12 mouse cellular contexts compared by ENCODE assay signal in the genomic region with DNA sequence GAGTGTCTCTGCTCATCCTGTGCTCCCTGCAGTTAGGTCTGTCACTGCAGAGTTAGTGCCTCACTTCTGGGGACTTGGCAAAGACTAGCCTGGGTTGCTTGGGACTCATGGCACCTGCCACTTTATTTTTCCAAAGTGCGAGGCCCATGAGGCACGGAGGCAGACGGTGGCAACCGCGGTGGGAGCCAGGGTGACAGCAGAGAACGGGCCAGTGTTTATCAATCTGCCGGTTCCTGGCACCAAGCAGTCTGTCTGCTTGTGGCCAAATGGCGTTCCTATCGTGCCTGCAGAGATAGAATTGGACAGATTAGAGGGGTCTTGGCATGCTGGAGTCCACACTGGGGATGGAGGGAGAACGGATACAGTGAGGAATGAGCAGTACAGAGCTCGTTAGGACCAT. TPM values are rescaled to one million over a fixed set of nuclear protein-coding genes. Genes with fewer than 3 reads are reported as not detected.
A peak's percentile ranks its signal among the peaks of the same experiment; 100 is the strongest.
DNase-seq lines count a peak whose midpoint lies in the region; ATAC-seq and TF ChIP-seq lines count a peak whose summit lies in the region.
"Had no signal": no experiment of that assay in that cellular context is flagged by ENCODE, and none has a peak within 500 bp of the region (broad histone marks: within the 10 kb centered on the region; RNA-seq: fewer than 3 reads in every experiment).

No protein-coding gene starts in this region.

- TF ChIP-seq CTCF in heart, adult 2 months (IDR thresholded peaks at IDR 0.05) = no peak

- peaks cover 51% of the 10 kb centered on the region for H3K4me1 ChIP-seq in heart, embryonic 10.5 days
- H3K4me1 ChIP-seq in heart, adult 2 months (ENCODE audit: control insufficient read depth, insufficient read depth, low read length) = peaks cover 2% of the 10 kb centered on the region; the same call in 1 of the 2 replicates
- H3K4me1 ChIP-seq in hindbrain, embryonic 16.5 days (ENCODE audit: control insufficient read depth, insufficient read depth, low read depth, low read length) = peaks cover 24% of the 10 kb centered on the region
- peaks cover 36% of the 10 kb centered on the region for H3K4me1 ChIP-seq in kidney, embryonic 14.5 days (ENCODE audit: control insufficient read depth, insufficient read depth, low read length)

- no peak overlapping the region for H3K4me3 ChIP-seq in heart, embryonic 10.5 days
- no peak overlapping the region for H3K4me3 ChIP-seq in heart, adult 2 months
- H3K4me3 ChIP-seq in hindbrain, embryonic 16.5 days (ENCODE audit: low read length) = no peak overlapping the region
- H3K4me3 ChIP-seq in kidney, embryonic 14.5 days (ENCODE audit: low read length) = no peak overlapping the region

- DNase-seq in heart, embryonic 10.5 days (ENCODE audit: low spot score) = no peak
- DNase-seq in heart, adult 2 months = no peak
- peak; percentile 90 for DNase-seq in left cerebral cortex, postnatal 4 days
- DNase-seq in left cerebral cortex, postnatal 36 days (ENCODE audit: low spot score in 2 of 2) = no peak
- peak; percentile 71 for DNase-seq in cerebellum, adult 11-12 months
- no peak for DNase-seq in frontal cortex, postnatal 25 days (ENCODE audit: low spot score in 2 of 2)
- DNase-seq: gastrocnemius, postnatal 25 days; kidney, adult 18-20 months; lung, postnatal 14 days; right cerebral cortex, postnatal 14 days had no signal

- H3K4me2 ChIP-seq in hindbrain, embryonic 16.5 days (ENCODE audit: low read length) = no peak overlapping the region
- no peak overlapping the region for H3K4me2 ChIP-seq in kidney, embryonic 14.5 days (replicated peaks; ENCODE audit: low read depth, low read length)

- peak; percentile 34; the same call in 1 of the 2 replicates for ATAC-seq in hindbrain, embryonic 16.5 days
- ATAC-seq in kidney, embryonic 14.5 days (ENCODE audit: low FRiP score, low TSS enrichment) = no peak

- H3K36me3 ChIP-seq in heart, embryonic 10.5 days = peaks cover 36% of the 10 kb centered on the region
- H3K36me3 ChIP-seq in heart, adult 2 months (ENCODE audit: control insufficient read depth, insufficient read depth, low read length) = no peaks in the 10 kb centered on the region
- no peaks in the 10 kb centered on the region for H3K36me3 ChIP-seq in hindbrain, embryonic 16.5 days (ENCODE audit: control insufficient read depth, insufficient read depth, low read length)
- no peaks in the 10 kb centered on the region for H3K36me3 ChIP-seq in kidney, embryonic 14.5 days (ENCODE audit: control insufficient read depth, insufficient read depth, low read length)

- H3K9me3 ChIP-seq in heart, embryonic 10.5 days = no peaks in the 10 kb centered on the region
- no peaks in the 10 kb centered on the region for H3K9me3 ChIP-seq in hindbrain, embryonic 16.5 days (ENCODE audit: control insufficient read depth, low read length)
- no peaks in the 10 kb centered on the region for H3K9me3 ChIP-seq in kidney, embryonic 14.5 days (ENCODE audit: control insufficient read depth, low read length)

- H3K79me2 ChIP-seq in heart, adult 2 months (replicated peaks; ENCODE audit: control insufficient read depth, insufficient read depth, low read length) = no peaks in the 10 kb centered on the region

- H3K9ac ChIP-seq in heart, adult 2 months (ENCODE audit: low read depth, low read length) = no peak overlapping the region
- no peak overlapping the region for H3K9ac ChIP-seq in hindbrain, embryonic 16.5 days (ENCODE audit: low read depth, low read length)
- H3K9ac ChIP-seq in kidney, embryonic 14.5 days (ENCODE audit: low read depth, low read length) = no peak overlapping the region

- WGBS in heart, embryonic 10.5 days = 38% methylated on average over 11 of the region's 11 CpGs
- 35% methylated on average over 11 of the region's 11 CpGs for WGBS in heart, adult 2 months
- WGBS in hindbrain, embryonic 16.5 days = 56% methylated on average over 11 of the region's 11 CpGs
- WGBS in kidney, embryonic 14.5 days = 48% methylated on average over 11 of the region's 11 CpGs

- H3K27ac ChIP-seq in heart, embryonic 10.5 days = peak overlapping the region; percentile 47; the same call in 1 of the 2 replicates
- H3K27ac ChIP-seq in heart, adult 2 months = no peak overlapping the region
- H3K27ac ChIP-seq in hindbrain, embryonic 16.5 days (ENCODE audit: low read depth, low read length) = no peak overlapping the region
- H3K27ac ChIP-seq in kidney, embryonic 14.5 days (ENCODE audit: low read depth, low read length) = no peak overlapping the region

- intact Hi-C loops in heart, adult 2 months (cut with DNase I) = no loop called here
- intact Hi-C loops in left cerebral cortex, postnatal 4 days (cut with DNase I) = no loop called here
- intact Hi-C loops in left cerebral cortex, postnatal 36 days (cut with DNase I) = no loop called here

- no peak for TF ChIP-seq POLR2A in heart, adult 2 months (IDR thresholded peaks at IDR 0.05; ENCODE audit: insufficient read depth, low read depth, low read length)

- no peak for TF ChIP-seq EP300 in heart, adult 2 months (IDR thresholded peaks at IDR 0.05; ENCODE audit: insufficient read depth, low read depth, low read length)

- no peaks in the 10 kb centered on the region for H3K27me3 ChIP-seq in heart, embryonic 10.5 days (ENCODE audit: insufficient read depth, poor library complexity, severe bottlenecking)
- H3K27me3 ChIP-seq in heart, adult 2 months (ENCODE audit: control insufficient read depth, insufficient read depth, low read length) = no peaks in the 10 kb centered on the region
- H3K27me3 ChIP-seq in hindbrain, embryonic 16.5 days (replicated peaks; ENCODE audit: control insufficient read depth, insufficient read depth, low read length) = no peaks in the 10 kb centered on the region
- H3K27me3 ChIP-seq in kidney, embryonic 14.5 days (ENCODE audit: control insufficient read depth, insufficient read depth, low read length) = no peaks in the 10 kb centered on the region

RNA-seq across cellular contexts. Expression of a gene that starts 13.6 kb away (rescaled TPM):
- polyA plus RNA-seq in heart, embryonic 10.5 days (2016; fragmentation: Nextera tagmentation; extraction: Ambion mirVana) = 0.43 and 1.0 TPM in 2 replicates
- total RNA-seq in heart, adult 2 months (2021) = 1 to 10 TPM; 1.9 to 2.5 TPM
- 1.3 and 1.5 TPM in 2 replicates for polyA plus RNA-seq in heart, adult 2 months (2012; rRNA removed)
- total RNA-seq in left cerebral cortex, postnatal 4 days (2021) = 1 to 10 TPM; 2.1 to 2.7 TPM
- 1 to 10 TPM; 5.6 to 8.6 TPM for total RNA-seq in left cerebral cortex, postnatal 36 days (2021)
- 1.4 TPM in 2 replicates for polyA plus RNA-seq in hindbrain, embryonic 16.5 days (2015; fragmentation: Nextera tagmentation; extraction: Ambion mirVana)
- 0.70 and 0.94 TPM in 2 replicates for polyA plus RNA-seq in kidney, embryonic 14.5 days (2014; fragmentation: Nextera tagmentation; extraction: Ambion mirVana)

Comparison
In these comparisons a context has a peak if more than half of its experiments do, and no peak if none do; other contexts are left out.
1. DNase-seq: peak in left cerebral cortex, postnatal 4 days (single experiment) and cerebellum, adult 11-12 months (single experiment); none in heart, embryonic 10.5 days (single experiment), heart, adult 2 months (0 of 2), left cerebral cortex, postnatal 36 days (0 of 2) and frontal cortex, postnatal 25 days (0 of 2).